Mouse (Mus musculus): ENCODE data around the gene Lipa.

DNA sequence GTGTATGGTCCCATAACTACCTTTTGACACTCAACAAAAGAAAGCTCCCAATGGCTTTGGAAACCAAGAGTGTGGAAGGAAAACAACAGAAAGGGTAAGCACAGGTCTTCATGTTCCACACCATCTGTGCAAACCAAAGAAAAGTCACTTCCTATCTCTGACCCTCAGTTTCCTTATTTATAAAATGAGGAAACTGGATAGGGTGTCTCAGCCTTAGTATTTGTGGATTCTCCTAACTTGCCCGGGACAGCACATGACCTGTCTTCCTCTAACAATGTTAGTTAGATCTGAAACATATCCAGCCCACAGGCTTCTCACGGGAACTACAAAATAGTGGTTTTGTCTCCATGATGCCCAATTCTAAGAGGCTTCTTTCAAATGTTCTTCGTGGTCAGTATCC, 62.8 kb downstream of the Lipa start:
- TF ChIP-seq CTCF (conservative IDR thresholded peaks at IDR 0.05; ENCODE audit: low read length) (no peak), POU5F1 (IDR thresholded peaks at IDR 0.05; ENCODE audit: borderline replicate concordance, low read length) (no peak)
